Mouse (Mus musculus): Measurements from ENCODE around the gene Cd55.
"Not testable (repeated sequence)": the region's sequence is repeated elsewhere in the genome, so short reads cannot be mapped to it uniquely, and the experiment has no call there.

GRCm38 (mm10) chr1:130427175-130427853 lies 35.2 kb downstream of the Cd55 start:
- not testable (repeated sequence) for TF ChIP-seq POLR2A (IDR thresholded peaks at IDR 0.05; ENCODE audit: borderline replicate concordance, control insufficient read depth, low read depth, low read length); CTCF (IDR thresholded peaks at IDR 0.05; ENCODE audit: control insufficient read depth, insufficient read depth, low read length)

Data from bone marrow, adult 2 months (tissue).